Mouse (Mus musculus) bone marrow macrophage, adult 2 months (primary cell): ENCODE measurements around the gene Ift27.

Source experiments
- CTCF ChIP-seq: IDR thresholded peaks from 2 replicates; pipeline ENCODE4 v1.5.1; 2012; ENCODE audit warnings: low read depth, mild to moderate bottlenecking, low read length, moderate library complexity
- POLR2A ChIP-seq: IDR thresholded peaks from 2 replicates; pipeline ENCODE4 v1.6.1; 2012; ENCODE audit warnings: mild to moderate bottlenecking, low read depth, low read length, borderline replicate concordance

DNA sequence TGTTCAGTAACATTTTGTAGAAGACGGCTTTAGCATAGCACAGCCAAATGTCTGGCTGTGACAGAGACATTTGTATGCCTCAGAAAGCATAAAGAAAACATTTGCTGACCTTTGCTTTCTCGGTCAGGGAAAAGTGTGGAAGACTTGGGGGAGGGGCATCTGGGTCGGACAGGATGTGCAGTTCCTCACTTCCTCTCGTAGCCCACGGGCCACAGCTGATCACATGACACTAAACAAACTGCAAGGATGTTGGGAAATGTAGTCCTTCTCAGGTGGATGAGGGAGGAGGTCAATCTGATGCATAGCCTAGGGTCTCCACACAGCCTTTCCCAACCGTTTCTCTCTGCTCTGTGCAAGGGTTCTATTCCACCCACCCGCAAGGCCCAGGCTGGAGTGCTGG, 25.3 kb downstream of the Ift27 start:
- TF ChIP-seq CTCF, result no peak
- TF ChIP-seq POLR2A, result no peak
